Mouse (Mus musculus) liver, postnatal 0 days (tissue): ENCODE measurements around the gene Rsl24d1. TPM values are rescaled to one million over a fixed set of nuclear protein-coding genes. Genes with fewer than 3 reads are reported as not detected.
"Not testable (repeated sequence)": the region's sequence is repeated elsewhere in the genome, so short reads cannot be mapped to it uniquely, and the experiment has no call there.

ENCODE experiments used
- ATAC-seq: fragments of 200-750 bp; cut with Nextera tagmentation; 2 replicates; pipeline ENCODE4 v1.8.0; 2017; ENCODE audit warnings: mild to moderate bottlenecking, moderate library complexity
- DNase-seq: peaks from one replicate; pipeline ENCODE4 v3.0.0-alpha.2; 2016
- H3K27ac ChIP-seq: fragments of 300-500 bp; sonication (generic); 2 replicates; pipeline ENCODE4 v1.5.1; 2014; ENCODE audit warnings: antibody characterized with exemption, moderate library complexity, mild to moderate bottlenecking, low read depth
- H3K27me3 ChIP-seq: fragments of 300-500 bp; sonication (generic); 2 replicates; pipeline ENCODE4 v1.6.1; 2014; ENCODE audit warnings: low read length, control low read depth, mixed read lengths; ENCODE audit not compliant: insufficient read depth
- H3K36me3 ChIP-seq: fragments of 300-500 bp; sonication (generic); replicated peaks from 2 replicates; pipeline ENCODE4 v1.6.1; 2014; ENCODE audit warnings: mild to moderate bottlenecking, control low read depth, low read length, moderate library complexity, mixed read lengths; ENCODE audit not compliant: insufficient read depth
- H3K4me1 ChIP-seq: fragments of 300-500 bp; sonication (generic); 2 replicates; pipeline ENCODE4 v1.6.1; 2014; ENCODE audit warnings: antibody characterized with exemption, mild to moderate bottlenecking, control low read depth; ENCODE audit not compliant: insufficient read depth
- H3K4me2 ChIP-seq: fragments of 300-500 bp; sonication (generic); 2 replicates; pipeline ENCODE4 v1.6.1; 2014; ENCODE audit warnings: low read depth, mild to moderate bottlenecking, low read length, moderate library complexity, mixed read lengths
- H3K4me3 ChIP-seq: fragments of 300-500 bp; sonication (generic); 2 replicates; pipeline ENCODE4 v1.5.1; 2014; ENCODE audit warnings: low read depth, low read length
- H3K9ac ChIP-seq: fragments of 300-500 bp; sonication (generic); replicated peaks from 2 replicates; pipeline ENCODE4 v1.6.1; 2014; ENCODE audit warnings: mild to moderate bottlenecking, moderate library complexity
- H3K9me3 ChIP-seq: fragments of 300-500 bp; sonication (generic); 2 replicates; pipeline ENCODE4 v1.6.1; 2016; ENCODE audit warnings: mild to moderate bottlenecking, control low read depth, low read length, mixed read lengths
- CTCF ChIP-seq: sonication (generic); IDR thresholded peaks from 2 replicates; pipeline ENCODE4 v1.5.1; 2016; ENCODE audit warnings: antibody characterized with exemption, low read depth
- EP300 ChIP-seq: IDR thresholded peaks from 2 replicates; pipeline ENCODE4 v1.6.1; 2016; ENCODE audit warnings: antibody characterized with exemption, low read depth, mild to moderate bottlenecking
- WGBS: fragments of 180-500 bp; shearing (Covaris S2); extraction: QIAGEN DNeasy Blood & Tissue Kit; methylation state at CpG from one replicate; pipeline ENCODE4 v1.1.7; 2014; ENCODE audit not compliant: insufficient replicate concordance; 5-methylcytosine and 5-hydroxymethylcytosine counted together
- polyA plus RNA-seq: library from polyadenylated mRNA; unstranded; fragments of >200 nt; fragmentation: Nextera tagmentation; extraction: Ambion mirVana; gene quantifications from 2 replicates; pipeline ENCODE4 v1.2.1, GENCODE M21; 2015

Gene Rsl24d1
- polyA plus RNA-seq, 1 experiment from 2014 or later, result 41.4 TPM

DNA sequence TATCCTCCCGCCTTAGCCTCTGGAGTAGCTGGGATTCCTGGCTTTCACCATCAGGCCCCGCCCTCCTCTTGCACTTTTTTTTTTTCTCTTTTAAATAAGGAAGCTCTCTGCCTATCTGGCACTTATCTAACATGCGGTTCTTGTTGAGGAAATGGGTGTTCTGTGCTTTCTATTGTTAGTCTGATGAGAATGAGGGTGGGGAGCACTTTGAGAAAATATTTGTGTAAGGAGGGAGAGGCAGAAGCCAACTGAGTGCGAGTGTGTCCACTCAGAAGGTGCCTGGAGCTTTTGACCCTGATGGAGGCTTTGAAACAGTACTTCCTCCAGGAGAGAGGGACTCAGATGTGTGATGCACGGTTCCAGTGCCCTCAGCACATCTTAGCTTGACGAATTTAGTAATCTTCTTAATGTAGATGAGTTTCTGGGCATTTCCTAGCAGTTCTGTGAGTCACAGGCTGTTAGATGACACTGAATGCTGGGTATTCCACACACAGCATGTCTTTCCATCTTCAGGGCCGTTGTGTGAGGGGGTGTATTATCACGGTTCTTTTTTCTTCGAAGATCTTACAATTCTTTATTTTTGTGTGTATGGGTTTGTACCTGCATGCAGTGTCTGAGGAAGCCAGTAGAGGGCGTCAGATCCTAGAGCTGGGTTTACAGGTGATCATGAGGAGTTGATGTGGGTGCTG is 42.1 kb upstream of the Rsl24d1 start:
- H3K9me3 ChIP-seq, result no peaks in the 10 kb centered on the region
- no peak for DNase-seq
- 0 out of 2 replicates have a peak, but pooled peaks have one; percentile 6 for ATAC-seq
- H3K27ac ChIP-seq, result peak overlapping the region; percentile 55
- H3K4me2 ChIP-seq, result no peak overlapping the region
- H3K27me3 ChIP-seq, result no peaks in the 10 kb centered on the region
- peak; percentile 29 for TF ChIP-seq CTCF
- TF ChIP-seq EP300, result peak; percentile 38; the same call in 1 of the 2 replicates
- no peaks in the 10 kb centered on the region; the same call in 1 of the 2 replicates for H3K36me3 ChIP-seq
- no peak overlapping the region for H3K4me3 ChIP-seq
- 39% methylated on average over 10 of the region's 10 CpGs for WGBS
- H3K4me1 ChIP-seq, result peaks cover 17% of the 10 kb centered on the region
- no peak overlapping the region for H3K9ac ChIP-seq

- no peaks in the 10 kb centered on the region for H3K27me3 ChIP-seq
- WGBS, result 55% methylated on average over 8 of the region's 8 CpGs
- no peaks in the 10 kb centered on the region; the same call in 1 of the 2 replicates for H3K36me3 ChIP-seq
- H3K4me3 ChIP-seq, result 0 out of 2 replicates have a peak overlapping the region, but pooled peaks have one; percentile 5
- peak overlapping the region; percentile 32; the same call in 1 of the 2 replicates for H3K27ac ChIP-seq
- no peak overlapping the region for H3K9ac ChIP-seq
- peaks cover 17% of the 10 kb centered on the region for H3K4me1 ChIP-seq
- no peak for TF ChIP-seq CTCF
- TF ChIP-seq EP300, result no peak
- no peaks in the 10 kb centered on the region for H3K9me3 ChIP-seq
- peak overlapping the region; percentile 27; the same call in 1 of the 2 replicates for H3K4me2 ChIP-seq
- ATAC-seq, result no peak
- no peak for DNase-seq
These were observed 40.8 kb upstream of the Rsl24d1 start for GRCm38 (mm10) chr9:73072426-73072825.

DNA sequence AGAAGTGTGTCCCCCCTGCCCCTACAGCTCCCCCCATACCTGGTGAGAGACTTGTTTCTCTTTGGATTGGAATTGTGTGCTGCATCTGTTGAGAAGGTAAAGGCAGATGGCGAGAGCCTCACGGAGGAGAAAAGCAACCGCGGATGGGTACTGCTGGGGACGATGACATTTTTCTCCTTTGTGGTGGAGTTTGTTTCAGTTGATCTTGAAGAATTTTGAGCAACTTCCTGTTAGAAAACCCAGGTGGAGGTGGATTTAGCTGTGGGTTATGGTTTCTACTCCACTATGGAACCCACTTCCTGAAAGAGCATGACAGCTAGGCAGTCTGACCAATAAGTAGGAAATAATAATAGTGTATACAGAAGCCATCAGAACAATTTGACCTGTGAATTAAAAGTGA is 40.1 kb upstream of the Rsl24d1 start:
- Histone ChIP-seq H3K36me3 (no peaks in the 10 kb centered on the region), H3K4me1 (peaks cover 9% of the 10 kb centered on the region), H3K27me3 (no peaks in the 10 kb centered on the region), H3K9me3 (no peaks in the 10 kb centered on the region), H3K4me2 (peak overlapping the region; percentile 27; the same call in 1 of the 2 replicates), H3K27ac (peak overlapping the region; percentile 32; the same call in 1 of the 2 replicates), H3K4me3 (0 out of 2 replicates have a peak overlapping the region, but pooled peaks have one; percentile 5), H3K9ac (no peak overlapping the region)
- TF ChIP-seq CTCF (no peak), EP300 (no peak)
- DNase-seq (no peak), ATAC-seq (no peak)
- 42% methylated on average over 5 of the region's 5 CpGs for WGBS

- DNase-seq, H3K36me3 ChIP-seq, H3K4me3 ChIP-seq, H3K4me1 ChIP-seq, H3K9ac ChIP-seq, H3K4me2 ChIP-seq, ATAC-seq, H3K9me3 ChIP-seq, H3K27me3 ChIP-seq, H3K27ac ChIP-seq: not testable (repeated sequence)
- WGBS, result 78% methylated on average over 11 of the region's 12 CpGs
These were observed 33.9 kb upstream of the Rsl24d1 start for GRCm38 (mm10) chr9:73079349-73079748.

DNA sequence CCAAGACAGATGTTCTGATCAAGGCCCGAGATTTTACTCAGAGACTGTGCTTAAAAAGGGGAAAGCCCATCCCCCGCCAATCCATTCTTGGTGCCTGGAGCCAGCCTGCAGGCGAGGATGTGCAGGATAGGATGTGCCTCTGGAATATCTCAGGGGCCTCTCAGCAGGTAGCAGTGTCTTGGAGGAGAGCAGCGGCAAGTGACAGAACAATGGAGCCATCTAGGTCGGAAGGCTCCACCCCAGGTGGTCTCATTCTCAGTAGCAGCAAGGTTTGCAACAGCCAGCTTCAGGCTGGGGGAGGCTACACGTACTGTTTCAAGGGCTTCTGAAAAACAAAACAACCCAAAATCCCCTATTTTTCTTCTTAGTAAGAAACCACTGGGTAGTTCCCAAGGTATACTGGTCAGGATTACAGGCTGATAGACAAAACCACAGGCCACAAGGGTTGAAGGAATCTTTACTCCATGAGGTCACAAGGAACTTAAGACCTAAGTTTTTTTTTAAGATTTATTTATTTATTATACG is 33.4 kb upstream of the Rsl24d1 start:
- H3K27ac ChIP-seq, result no peak overlapping the region
- H3K4me3 ChIP-seq, result no peak overlapping the region
- no peaks in the 10 kb centered on the region for H3K9me3 ChIP-seq
- H3K9ac ChIP-seq, result no peak overlapping the region
- peaks cover 2% of the 10 kb centered on the region; the same call in 1 of the 2 replicates for H3K4me1 ChIP-seq
- no peak overlapping the region for H3K4me2 ChIP-seq
- H3K36me3 ChIP-seq, result no peaks in the 10 kb centered on the region
- no peaks in the 10 kb centered on the region for H3K27me3 ChIP-seq
- TF ChIP-seq CTCF (no peak), EP300 (no peak)
- 78% methylated on average over 7 of the region's 7 CpGs for WGBS
- ATAC-seq (no peak), DNase-seq (no peak)

DNA sequence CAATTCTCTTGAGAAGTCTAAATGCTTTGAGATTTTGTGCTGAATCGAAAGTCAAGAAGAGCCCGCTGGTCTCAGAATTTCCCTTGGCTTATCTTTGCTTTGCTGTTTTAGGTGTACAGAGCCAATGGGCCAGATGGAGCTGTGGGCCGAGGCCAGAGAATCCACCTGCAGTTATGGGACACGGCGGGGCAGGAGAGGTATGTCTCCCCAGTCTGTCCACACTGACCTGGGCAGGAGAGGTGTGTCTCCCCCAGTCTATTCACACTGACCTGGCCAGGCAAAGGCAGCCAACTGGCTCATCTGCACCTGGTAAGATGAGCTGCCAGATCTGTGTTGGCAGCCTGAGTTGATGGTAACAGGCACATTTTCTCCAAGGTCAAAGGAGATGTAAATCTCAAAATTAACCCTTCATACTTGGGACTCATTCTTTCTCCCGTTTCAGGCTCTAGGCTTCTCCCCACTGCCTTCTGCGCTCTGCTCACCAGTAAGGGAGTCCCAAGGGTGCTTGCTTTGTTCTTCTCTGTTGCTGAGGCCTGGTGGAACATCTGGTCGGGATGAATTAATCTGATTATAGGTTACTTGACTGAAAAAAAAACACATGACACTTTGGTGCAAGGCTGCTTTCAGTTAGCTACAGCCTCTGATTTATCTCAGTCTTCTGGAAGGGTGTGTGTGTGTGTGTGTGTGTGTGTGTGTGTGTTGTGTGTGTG is 30.8 kb upstream of the Rsl24d1 start:
- DNase-seq (no peak), ATAC-seq (no peak)
- H3K27ac ChIP-seq, result no peak overlapping the region
- no peak overlapping the region for H3K4me2 ChIP-seq
- no peaks in the 10 kb centered on the region for H3K27me3 ChIP-seq
- WGBS, result 76% methylated on average over 8 of the region's 8 CpGs
- no peak overlapping the region for H3K9ac ChIP-seq
- no peak overlapping the region for H3K4me3 ChIP-seq
- no peaks in the 10 kb centered on the region for H3K9me3 ChIP-seq
- peaks cover 6% of the 10 kb centered on the region for H3K4me1 ChIP-seq
- TF ChIP-seq EP300 (no peak), CTCF (no peak)
- H3K36me3 ChIP-seq, result no peaks in the 10 kb centered on the region
